Mouse (Mus musculus): Measurements from ENCODE around the gene Bfsp1. TPM values are rescaled to one million over a fixed set of nuclear protein-coding genes. Genes with fewer than 3 reads are reported as not detected.

The Bfsp1 gene
- 1.1 and 1.5 TPM in 2 replicates for polyA plus RNA-seq (2015; fragmentation: Nextera tagmentation; extraction: Ambion mirVana)

- Histone ChIP-seq H3K4me1 (replicated peaks) (0 out of 2 replicates have a peak, but pooled peaks cover 7% of the 10 kb centered on the region), H3K27ac (replicated peaks) (peak within 1 kb of the TSS; percentile 61), H3K4me3 (peak within 1 kb of the TSS; percentile 47), H3K9ac (peak within 1 kb of the TSS; percentile 80), H3K36me3 (no peaks in the 10 kb centered on the region), H3K9me3 (no peaks in the 10 kb centered on the region), H3K4me2 (peak within 1 kb of the TSS; percentile 68), H3K27me3 (no peaks in the 10 kb centered on the region)
- WGBS: 3% methylated on average over 86 of the region's 86 CpGs
- peak; percentile 69 for ATAC-seq (ENCODE audit: low read depth)
These were observed at the start of gene Bfsp1 for GRCm38 (mm10) chr2:143862484-143863231. Gene Bfsp1 (minus strand): TSS chr2:143863173.

- no peaks in the 10 kb centered on the region for H3K27me3 ChIP-seq
- H3K27ac ChIP-seq (replicated peaks): no peak overlapping the region
- H3K4me3 ChIP-seq: no peak overlapping the region
- H3K9ac ChIP-seq: no peak overlapping the region
- WGBS: 78% methylated on average over 2 of the region's 2 CpGs
- no peak overlapping the region for H3K4me2 ChIP-seq
- H3K9me3 ChIP-seq: no peaks in the 10 kb centered on the region
- H3K4me1 ChIP-seq (replicated peaks): peaks cover 17% of the 10 kb centered on the region
- ATAC-seq (ENCODE audit: low read depth): no peak
- H3K36me3 ChIP-seq: no peaks in the 10 kb centered on the region
These were observed 49.2 kb upstream of the Bfsp1 start for GRCm38 (mm10) chr2:143912199-143912598.

- no peak overlapping the region for H3K9ac ChIP-seq
- H3K9me3 ChIP-seq: no peaks in the 10 kb centered on the region
- 91% methylated on average over 2 of the region's 2 CpGs for WGBS
- no peak overlapping the region for H3K27ac ChIP-seq (replicated peaks)
- no peak for ATAC-seq (ENCODE audit: low read depth)
- H3K4me2 ChIP-seq: no peak overlapping the region
- H3K4me1 ChIP-seq (replicated peaks): 0 out of 2 replicates have a peak, but pooled peaks cover 3% of the 10 kb centered on the region
- no peaks in the 10 kb centered on the region for H3K36me3 ChIP-seq
- H3K4me3 ChIP-seq: no peak overlapping the region
- H3K27me3 ChIP-seq: no peaks in the 10 kb centered on the region
These were observed 46.3 kb upstream of the Bfsp1 start for GRCm38 (mm10) chr2:143909230-143909629.

GRCm38 (mm10) chr2:143904896-143905295, 41.9 kb upstream of the Bfsp1 start:
- Histone ChIP-seq H3K4me3 (no peak overlapping the region), H3K9me3 (no peaks in the 10 kb centered on the region), H3K36me3 (no peaks in the 10 kb centered on the region), H3K27me3 (no peaks in the 10 kb centered on the region), H3K4me2 (no peak overlapping the region), H3K4me1 (replicated peaks) (no peaks in the 10 kb centered on the region), H3K9ac (no peak overlapping the region), H3K27ac (replicated peaks) (no peak overlapping the region)
- 85% methylated on average over 5 of the region's 5 CpGs for WGBS
- ATAC-seq (ENCODE audit: low read depth): no peak

GRCm38 (mm10) chr2:143903376-143904045, 40.5 kb upstream of the Bfsp1 start:
- no peaks in the 10 kb centered on the region for H3K27me3 ChIP-seq
- H3K36me3 ChIP-seq: no peaks in the 10 kb centered on the region
- 78% methylated on average over 9 of the region's 9 CpGs for WGBS
- no peak for ATAC-seq (ENCODE audit: low read depth)
- H3K9me3 ChIP-seq: no peaks in the 10 kb centered on the region
- no peak overlapping the region for H3K27ac ChIP-seq (replicated peaks)
- H3K9ac ChIP-seq: no peak overlapping the region
- no peak overlapping the region for H3K4me3 ChIP-seq
- no peaks in the 10 kb centered on the region for H3K4me1 ChIP-seq (replicated peaks)
- H3K4me2 ChIP-seq: no peak overlapping the region

GRCm38 (mm10) chr2:143900821-143901351, 37.9 kb upstream of the Bfsp1 start:
- no peak overlapping the region for H3K9ac ChIP-seq
- H3K27ac ChIP-seq (replicated peaks): no peak overlapping the region
- no peak overlapping the region for H3K4me2 ChIP-seq

GRCm38 (mm10) chr2:143899470-143900220, 36.7 kb upstream of the Bfsp1 start:
- Histone ChIP-seq H3K4me2 (no peak overlapping the region), H3K27ac (replicated peaks) (no peak overlapping the region), H3K9ac (no peak overlapping the region), H3K36me3 (no peaks in the 10 kb centered on the region), H3K27me3 (no peaks in the 10 kb centered on the region), H3K9me3 (no peaks in the 10 kb centered on the region), H3K4me3 (no peak overlapping the region), H3K4me1 (replicated peaks) (no peaks in the 10 kb centered on the region)
- WGBS: 91% methylated on average over 9 of the region's 9 CpGs
- ATAC-seq (ENCODE audit: low read depth): no peak

More at GRCm38 (mm10) chr2:143900821-143901351, 37.9 kb upstream of the Bfsp1 start:
- H3K4me1 ChIP-seq (replicated peaks): no peaks in the 10 kb centered on the region
- H3K9me3 ChIP-seq: no peaks in the 10 kb centered on the region
- H3K4me3 ChIP-seq: no peak overlapping the region
- WGBS: 85% methylated on average over 5 of the region's 5 CpGs
- no peaks in the 10 kb centered on the region for H3K27me3 ChIP-seq
- no peaks in the 10 kb centered on the region for H3K36me3 ChIP-seq
- ATAC-seq (ENCODE audit: low read depth): no peak

- Histone ChIP-seq H3K27me3 (no peaks in the 10 kb centered on the region), H3K27ac (replicated peaks) (no peak overlapping the region), H3K4me1 (replicated peaks) (no peaks in the 10 kb centered on the region), H3K9ac (no peak overlapping the region), H3K36me3 (no peaks in the 10 kb centered on the region), H3K4me2 (no peak overlapping the region), H3K9me3 (no peaks in the 10 kb centered on the region), H3K4me3 (no peak overlapping the region)
- ATAC-seq (ENCODE audit: low read depth): no peak
- 89% methylated on average over 10 of the region's 10 CpGs for WGBS
These were observed 28.5 kb upstream of the Bfsp1 start for GRCm38 (mm10) chr2:143891302-143892048.

GRCm38 (mm10) chr2:143889860-143890433, 27.0 kb upstream of the Bfsp1 start:
- no peak overlapping the region for H3K27ac ChIP-seq (replicated peaks)
- ATAC-seq (ENCODE audit: low read depth): no peak
- WGBS: 60% methylated on average over 12 of the region's 12 CpGs

GRCm38 (mm10) chr2:143889131-143889859, 26.3 kb upstream of the Bfsp1 start:
- Histone ChIP-seq H3K27me3 (no peaks in the 10 kb centered on the region), H3K9ac (no peak overlapping the region), H3K27ac (replicated peaks) (no peak overlapping the region), H3K4me2 (no peak overlapping the region), H3K9me3 (no peaks in the 10 kb centered on the region), H3K4me1 (replicated peaks) (no peaks in the 10 kb centered on the region), H3K4me3 (no peak overlapping the region), H3K36me3 (no peaks in the 10 kb centered on the region)
- no peak for ATAC-seq (ENCODE audit: low read depth)
- 90% methylated on average over 15 of the region's 15 CpGs for WGBS

More at GRCm38 (mm10) chr2:143889860-143890433, 27.0 kb upstream of the Bfsp1 start:
- no peak overlapping the region for H3K4me2 ChIP-seq
- H3K9me3 ChIP-seq: no peaks in the 10 kb centered on the region
- H3K4me1 ChIP-seq (replicated peaks): no peaks in the 10 kb centered on the region
- H3K27me3 ChIP-seq: no peaks in the 10 kb centered on the region
- H3K4me3 ChIP-seq: no peak overlapping the region
- H3K9ac ChIP-seq: no peak overlapping the region
- no peaks in the 10 kb centered on the region for H3K36me3 ChIP-seq

Data from neural tube, embryonic 13.5 days (tissue).